Comparison of ENCODE assay signal across 10 mouse cellular contexts in genomic region chr12:108365340-108365739, GRCm38 (mm10). TPM values are rescaled to one million over a fixed set of nuclear protein-coding genes. Genes with fewer than 3 reads are reported as not detected.
DNase-seq lines count a peak whose midpoint lies in the region; ATAC-seq lines count a peak whose summit lies in the region.
"Had no signal": no experiment of that assay in that cellular context is flagged by ENCODE, and none has a peak within 500 bp of the region (broad histone marks: within the 10 kb centered on the region; RNA-seq: fewer than 3 reads in every experiment).

No protein-coding gene starts in this region.

- no peak overlapping the region for H3K27ac ChIP-seq in hindbrain, embryonic 13.5 days
- no peak overlapping the region for H3K27ac ChIP-seq in hindbrain, embryonic 12.5 days
- no peak overlapping the region for H3K27ac ChIP-seq in kidney, embryonic 14.5 days (ENCODE audit: low read depth, low read length)
- H3K27ac ChIP-seq in stomach, embryonic 14.5 days (ENCODE audit: low read length): peak overlapping the region; percentile 58; the same call in 1 of the 2 replicates
- no peak overlapping the region for H3K27ac ChIP-seq in forebrain, embryonic 11.5 days (ENCODE audit: low read depth, low read length)
- H3K27ac ChIP-seq: embryonic facial prominence, embryonic 13.5 days had no signal

- H3K4me1 ChIP-seq in hindbrain, embryonic 13.5 days (replicated peaks): peaks cover 12% of the 10 kb centered on the region; the same call in 1 of the 2 replicates
- peaks cover 11% of the 10 kb centered on the region for H3K4me1 ChIP-seq in hindbrain, embryonic 12.5 days
- peaks cover 10% of the 10 kb centered on the region; the same call in 1 of the 2 replicates for H3K4me1 ChIP-seq in kidney, embryonic 14.5 days (ENCODE audit: control insufficient read depth, insufficient read depth, low read length)
- H3K4me1 ChIP-seq in stomach, embryonic 14.5 days (ENCODE audit: control insufficient read depth, insufficient read depth, low read length): peaks cover 19% of the 10 kb centered on the region
- peaks cover 5% of the 10 kb centered on the region; the same call in 1 of the 2 replicates for H3K4me1 ChIP-seq in forebrain, embryonic 11.5 days (replicated peaks; ENCODE audit: control insufficient read depth, insufficient read depth, low read length)

- H3K9me3 ChIP-seq in hindbrain, embryonic 13.5 days: no peaks in the 10 kb centered on the region
- H3K9me3 ChIP-seq in hindbrain, embryonic 12.5 days (replicated peaks): no peaks in the 10 kb centered on the region
- no peaks in the 10 kb centered on the region for H3K9me3 ChIP-seq in kidney, embryonic 14.5 days (ENCODE audit: control insufficient read depth, low read length)
- no peaks in the 10 kb centered on the region for H3K9me3 ChIP-seq in stomach, embryonic 14.5 days (ENCODE audit: control insufficient read depth, low read depth, low read length)
- H3K9me3 ChIP-seq in forebrain, embryonic 11.5 days (ENCODE audit: control insufficient read depth, low read length): no peaks in the 10 kb centered on the region
- H3K9me3 ChIP-seq: embryonic facial prominence, embryonic 13.5 days had no signal

- H3K27me3 ChIP-seq in hindbrain, embryonic 13.5 days: peaks cover 2% of the 10 kb centered on the region; the same call in 1 of the 2 replicates
- H3K27me3 ChIP-seq in hindbrain, embryonic 12.5 days: no peaks in the 10 kb centered on the region
- no peaks in the 10 kb centered on the region for H3K27me3 ChIP-seq in kidney, embryonic 14.5 days (ENCODE audit: control insufficient read depth, insufficient read depth, low read length)
- no peaks in the 10 kb centered on the region for H3K27me3 ChIP-seq in stomach, embryonic 14.5 days (ENCODE audit: control insufficient read depth, insufficient read depth, low read length)
- H3K27me3 ChIP-seq in forebrain, embryonic 11.5 days (ENCODE audit: control insufficient read depth, insufficient read depth, low read length): no peaks in the 10 kb centered on the region
- H3K27me3 ChIP-seq: embryonic facial prominence, embryonic 13.5 days; Patski had no signal

- WGBS in hindbrain, embryonic 13.5 days: 28% methylated on average over 3 of the region's 3 CpGs
- WGBS in hindbrain, embryonic 12.5 days: 37% methylated on average over 3 of the region's 3 CpGs
- 33% methylated on average over 3 of the region's 3 CpGs for WGBS in kidney, embryonic 14.5 days
- WGBS in stomach, embryonic 14.5 days: 24% methylated on average over 3 of the region's 3 CpGs
- WGBS in forebrain, embryonic 11.5 days: 49% methylated on average over 3 of the region's 3 CpGs

- intact Hi-C loops in gastrocnemius, postnatal 14 days (cut with DNase I; ENCODE audit: low total_unique reads): no loop called here

- H3K4me3 ChIP-seq in hindbrain, embryonic 13.5 days: no peak overlapping the region
- H3K4me3 ChIP-seq in hindbrain, embryonic 12.5 days: no peak overlapping the region
- no peak overlapping the region for H3K4me3 ChIP-seq in kidney, embryonic 14.5 days (ENCODE audit: low read length)
- no peak overlapping the region for H3K4me3 ChIP-seq in stomach, embryonic 14.5 days (ENCODE audit: low read depth, low read length)
- no peak overlapping the region for H3K4me3 ChIP-seq in forebrain, embryonic 11.5 days (ENCODE audit: low read depth, low read length)
- H3K4me3 ChIP-seq: embryonic facial prominence, embryonic 13.5 days had no signal

- H3K9ac ChIP-seq in hindbrain, embryonic 13.5 days: no peak overlapping the region
- no peak overlapping the region for H3K9ac ChIP-seq in hindbrain, embryonic 12.5 days
- H3K9ac ChIP-seq in kidney, embryonic 14.5 days (ENCODE audit: low read depth, low read length): no peak overlapping the region
- no peak overlapping the region for H3K9ac ChIP-seq in stomach, embryonic 14.5 days (replicated peaks; ENCODE audit: low read depth, low read length)
- H3K9ac ChIP-seq in forebrain, embryonic 11.5 days (ENCODE audit: low read length): no peak overlapping the region
- H3K9ac ChIP-seq: embryonic facial prominence, embryonic 13.5 days had no signal

- DNase-seq in adipocyte (ENCODE audit: low spot score): peak; percentile 76
- DNase-seq in gastrocnemius, postnatal 14 days: peak; percentile 80
- DNase-seq in left cerebral cortex, adult 11 months (ENCODE audit: low spot score): no peak
- no peak for DNase-seq in forebrain, embryonic 11.5 days (ENCODE audit: low spot score)

- no peak overlapping the region for H3K4me2 ChIP-seq in hindbrain, embryonic 13.5 days
- H3K4me2 ChIP-seq in hindbrain, embryonic 12.5 days (replicated peaks): no peak overlapping the region
- no peak overlapping the region for H3K4me2 ChIP-seq in kidney, embryonic 14.5 days (replicated peaks; ENCODE audit: low read depth, low read length)
- no peak overlapping the region for H3K4me2 ChIP-seq in stomach, embryonic 14.5 days (replicated peaks; ENCODE audit: low read depth, low read length)
- H3K4me2 ChIP-seq in forebrain, embryonic 11.5 days (ENCODE audit: low read depth, low read length, severe bottlenecking): no peak overlapping the region
- H3K4me2 ChIP-seq: embryonic facial prominence, embryonic 13.5 days had no signal

- H3K36me3 ChIP-seq in hindbrain, embryonic 13.5 days: no peaks in the 10 kb centered on the region
- no peaks in the 10 kb centered on the region for H3K36me3 ChIP-seq in hindbrain, embryonic 12.5 days
- no peaks in the 10 kb centered on the region for H3K36me3 ChIP-seq in kidney, embryonic 14.5 days (ENCODE audit: control insufficient read depth, insufficient read depth, low read length)
- H3K36me3 ChIP-seq in stomach, embryonic 14.5 days (ENCODE audit: control insufficient read depth, insufficient read depth, low read length): no peaks in the 10 kb centered on the region
- H3K36me3 ChIP-seq in forebrain, embryonic 11.5 days (ENCODE audit: control insufficient read depth, insufficient read depth, low read length): no peaks in the 10 kb centered on the region
- H3K36me3 ChIP-seq: embryonic facial prominence, embryonic 13.5 days had no signal

- 0 out of 2 replicates have a peak, but pooled peaks have one; percentile 31 for ATAC-seq in hindbrain, embryonic 13.5 days (ENCODE audit: low FRiP score)
- ATAC-seq in hindbrain, embryonic 12.5 days (ENCODE audit: low FRiP score): no peak
- peak; percentile 10; the same call in 1 of the 2 replicates for ATAC-seq in kidney, embryonic 14.5 days (ENCODE audit: low FRiP score, low TSS enrichment)
- ATAC-seq in stomach, embryonic 14.5 days (ENCODE audit: insufficient number of reproducible peaks, insufficient read depth, low FRiP score, low read depth): peak; percentile 60
- ATAC-seq in forebrain, embryonic 11.5 days (replicated peaks; ENCODE audit: low FRiP score): no peak
- ATAC-seq: Patski had no signal

RNA-seq across cellular contexts. Expression of gene Eml1, which starts 5.4 kb away (rescaled TPM):
- 58.7 and 61.9 TPM in 2 replicates for polyA plus RNA-seq in hindbrain, embryonic 13.5 days (2015; fragmentation: Nextera tagmentation; extraction: Ambion mirVana)
- polyA plus RNA-seq in hindbrain, embryonic 12.5 days (2016; fragmentation: Nextera tagmentation; extraction: Ambion mirVana): 71.8 and 73.0 TPM in 2 replicates
- total RNA-seq in gastrocnemius, postnatal 14 days (2021): 100 to 1,000 TPM; 114 to 127 TPM
- 31.3 and 56.5 TPM in 2 replicates for polyA plus RNA-seq in kidney, embryonic 14.5 days (2014; fragmentation: Nextera tagmentation; extraction: Ambion mirVana)
- 68.6 and 75.8 TPM in 2 replicates for polyA plus RNA-seq in stomach, embryonic 14.5 days (2014; fragmentation: Nextera tagmentation; extraction: Ambion mirVana)
- 90.3 and 92.5 TPM in 2 replicates for polyA plus RNA-seq in forebrain, embryonic 11.5 days (2014; fragmentation: Nextera tagmentation; extraction: Ambion mirVana)

RNA-seq across cellular contexts. Expression of gene Cyp46a1, which starts 31.2 kb away (rescaled TPM):
- 15.4 and 17.5 TPM in 2 replicates for polyA plus RNA-seq in hindbrain, embryonic 13.5 days (2015; fragmentation: Nextera tagmentation; extraction: Ambion mirVana)
- 14.2 and 15.6 TPM in 2 replicates for polyA plus RNA-seq in hindbrain, embryonic 12.5 days (2016; fragmentation: Nextera tagmentation; extraction: Ambion mirVana)
- under 1 TPM; 0.35 to 0.62 TPM for total RNA-seq in gastrocnemius, postnatal 14 days (2021)
- polyA plus RNA-seq in kidney, embryonic 14.5 days (2014; fragmentation: Nextera tagmentation; extraction: Ambion mirVana): 4.7 and 5.8 TPM in 2 replicates
- 6.5 and 8.7 TPM in 2 replicates for polyA plus RNA-seq in stomach, embryonic 14.5 days (2014; fragmentation: Nextera tagmentation; extraction: Ambion mirVana)
- 16.3 and 18.4 TPM in 2 replicates for polyA plus RNA-seq in forebrain, embryonic 11.5 days (2014; fragmentation: Nextera tagmentation; extraction: Ambion mirVana)

RNA-seq across cellular contexts. Expression of gene Hhipl1, which starts 59.3 kb away (rescaled TPM):
- polyA plus RNA-seq in hindbrain, embryonic 13.5 days (2015; fragmentation: Nextera tagmentation; extraction: Ambion mirVana): 1.5 and 1.6 TPM in 2 replicates
- 2.4 and 2.7 TPM in 2 replicates for polyA plus RNA-seq in hindbrain, embryonic 12.5 days (2016; fragmentation: Nextera tagmentation; extraction: Ambion mirVana)
- 1 to 10 TPM in 1 of 2 experiments, under 1 TPM in 1; 0.55 to 1.2 TPM for total RNA-seq in gastrocnemius, postnatal 14 days (2021)
- polyA plus RNA-seq in kidney, embryonic 14.5 days (2014; fragmentation: Nextera tagmentation; extraction: Ambion mirVana): 0.27 and 0.61 TPM in 2 replicates
- polyA plus RNA-seq in stomach, embryonic 14.5 days (2014; fragmentation: Nextera tagmentation; extraction: Ambion mirVana): 0.69 and 0.72 TPM in 2 replicates
- 2.5 and 3.0 TPM in 2 replicates for polyA plus RNA-seq in forebrain, embryonic 11.5 days (2014; fragmentation: Nextera tagmentation; extraction: Ambion mirVana)

Comparison
In these comparisons a context has a peak if more than half of its experiments do, and no peak if none do; other contexts are left out.
1. ATAC-seq: peak in hindbrain, embryonic 13.5 days (single experiment), kidney, embryonic 14.5 days (single experiment) and stomach, embryonic 14.5 days (single experiment); none in hindbrain, embryonic 12.5 days (single experiment) and forebrain, embryonic 11.5 days (single experiment).
2. DNase-seq: peak in adipocyte (single experiment) and gastrocnemius, postnatal 14 days (single experiment); none in left cerebral cortex, adult 11 months (single experiment) and forebrain, embryonic 11.5 days (single experiment).